Mouse (Mus musculus) thymus, postnatal 4 days (tissue): ENCODE measurements at regions not wholly inside any gene's neighbourhood (a gene's known extent, or its start where the extent isn't known, plus 50 kb on each side); places are given as distances from the start of the nearest gene placed in this dataset.
A peak's percentile ranks its signal among the peaks of the same experiment; 100 is the strongest.

Source experiments
- DNase-seq: peaks from one replicate; pipeline ENCODE4 v3.0.0; 2021

DNA sequence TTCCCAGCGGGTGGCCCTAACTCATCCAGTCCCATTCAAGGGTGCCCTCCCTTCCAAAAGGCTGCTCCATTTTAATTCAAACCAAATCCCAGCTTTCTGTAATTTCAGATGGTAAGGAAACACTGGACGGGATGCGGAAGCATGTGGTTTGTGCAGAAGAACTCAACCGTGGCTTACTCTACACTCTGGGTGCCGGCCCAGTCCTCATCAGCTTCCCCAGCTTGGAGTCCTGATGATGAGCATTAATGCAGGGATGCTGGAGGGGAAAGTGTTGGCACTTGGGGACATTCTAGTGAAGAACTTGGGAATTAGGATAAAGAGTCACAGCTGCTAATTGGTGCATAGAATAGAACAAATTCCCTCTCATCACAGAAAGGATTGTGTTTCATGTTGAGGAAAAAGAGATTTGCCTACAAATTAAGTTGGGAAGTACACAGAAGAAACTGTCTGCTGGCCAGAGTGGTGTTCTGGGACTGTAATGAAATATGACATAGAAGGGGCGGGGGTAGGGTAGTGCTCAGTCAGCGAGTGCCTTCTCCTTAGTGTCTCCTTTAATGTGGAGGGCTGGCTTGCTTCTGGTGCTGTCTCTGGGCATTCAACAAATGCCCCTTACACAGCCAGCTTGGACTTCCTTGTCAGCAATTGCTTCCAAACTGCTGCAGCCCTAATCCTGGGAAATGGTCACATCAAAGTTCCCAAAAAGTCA, 285.0 kb upstream of the Bmper start:
- DNase-seq = no peak

DNA sequence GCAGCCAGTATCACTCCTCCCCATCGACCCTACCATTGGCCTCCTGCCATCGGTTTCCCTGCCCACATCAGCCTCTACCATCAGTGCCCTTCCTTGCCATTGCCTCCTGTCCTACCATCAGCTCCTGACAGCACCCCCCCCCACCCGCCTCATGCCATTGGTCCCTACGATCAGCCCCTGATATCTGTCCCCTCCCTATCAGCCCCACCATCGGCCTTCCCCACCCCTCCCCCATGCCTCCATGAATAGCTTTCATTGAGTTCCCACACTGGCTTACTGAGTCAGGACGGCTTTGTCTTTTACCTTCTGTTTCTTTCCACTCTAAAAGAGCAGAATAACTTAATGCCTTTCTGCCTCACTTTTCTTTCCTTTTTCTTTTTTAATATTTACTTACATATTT, 277.9 kb upstream of the Bmper start:
- DNase-seq = no peak

DNA sequence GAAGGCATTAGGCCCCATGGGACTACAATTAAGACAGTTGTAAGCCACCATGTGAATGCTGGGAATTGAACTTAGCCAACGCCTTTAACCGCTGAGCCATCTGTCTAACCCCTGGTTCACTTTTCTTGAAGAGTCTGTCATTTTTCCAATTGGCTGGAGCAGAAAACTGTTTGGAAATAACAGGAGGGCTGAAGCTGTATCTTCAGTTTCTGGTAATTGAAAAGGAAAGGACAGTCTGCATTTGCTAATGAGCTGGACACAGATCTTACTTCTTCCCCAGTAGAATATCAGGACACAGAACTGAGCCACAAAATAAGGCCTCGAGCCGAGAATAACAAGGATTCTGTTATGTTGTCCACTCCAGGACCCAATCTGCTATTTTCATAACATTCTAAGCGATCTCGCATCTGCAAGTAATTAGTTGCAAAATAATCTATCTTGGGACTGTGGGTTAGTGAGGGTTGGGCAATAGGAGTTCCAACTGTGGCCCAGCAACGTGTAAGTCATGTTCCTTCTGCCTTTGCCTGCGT, 277.4 kb upstream of the Bmper start:
- no peak for DNase-seq

- DNase-seq = no peak
Observed at GRCm38 (mm10) chr9:22952571-22953442, 270.1 kb upstream of the Bmper start.

- no peak for DNase-seq
Observed at GRCm38 (mm10) chr9:22962269-22962815, 260.5 kb upstream of the Bmper start.

- DNase-seq = no peak
Observed at GRCm38 (mm10) chr9:22971312-22971711, 251.6 kb upstream of the Bmper start.

GRCm38 (mm10) chr9:22976748-22977147, 246.1 kb upstream of the Bmper start:
- no peak for DNase-seq

- no peak for DNase-seq
Observed at GRCm38 (mm10) chr9:22979627-22980026, 243.2 kb upstream of the Bmper start.

DNA sequence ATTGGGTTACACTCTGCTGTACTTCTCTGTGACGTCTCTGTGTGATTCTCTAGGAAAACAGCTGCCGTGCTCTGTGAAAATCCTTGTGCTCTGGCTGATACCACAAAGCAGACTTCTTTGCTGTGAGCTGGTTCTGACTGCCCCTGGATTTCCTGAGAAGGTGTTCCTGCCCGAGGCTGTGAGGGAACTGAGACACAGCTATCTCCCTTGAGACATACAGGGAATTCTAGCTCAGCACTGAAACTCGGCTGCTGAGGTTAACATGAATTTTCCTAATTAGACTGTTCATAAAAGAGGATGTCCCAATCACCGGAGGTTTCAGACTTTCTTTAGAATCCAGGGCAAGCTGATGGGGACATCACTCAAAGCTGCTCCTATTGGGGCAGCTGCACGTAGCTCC, 233.4 kb upstream of the Bmper start:
- no peak for DNase-seq

DNA sequence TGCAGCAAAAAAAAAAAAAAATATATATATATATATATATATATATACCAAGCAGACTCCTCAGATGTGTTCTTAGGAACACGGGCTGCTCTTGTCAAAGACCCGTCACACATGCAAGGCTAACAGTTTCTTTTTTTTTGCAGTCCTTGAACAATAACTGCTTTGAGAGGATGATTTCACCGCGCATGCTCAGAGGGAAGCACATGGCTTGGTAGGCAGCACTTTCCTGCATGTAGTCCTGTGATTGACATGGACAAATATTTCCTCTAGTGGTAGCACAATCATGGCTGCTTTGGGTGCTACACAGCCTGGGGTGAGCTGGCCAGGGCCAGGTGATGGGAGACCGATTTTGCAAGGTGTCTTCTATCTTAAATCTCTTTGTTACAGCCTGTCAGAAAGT, 229.3 kb upstream of the Bmper start:
- no peak for DNase-seq

- DNase-seq = no peak
Observed at GRCm38 (mm10) chr9:22995564-22995963, 227.3 kb upstream of the Bmper start.

GRCm38 (mm10) chr9:22998306-22998705, 224.6 kb upstream of the Bmper start:
- DNase-seq = no peak

- DNase-seq = no peak
Observed at GRCm38 (mm10) chr9:22999181-22999580, 223.7 kb upstream of the Bmper start.

- no peak for DNase-seq
Observed at GRCm38 (mm10) chr9:23000200-23000599, 222.7 kb upstream of the Bmper start.

GRCm38 (mm10) chr9:23003195-23004061, 219.4 kb upstream of the Bmper start:
- no peak for DNase-seq

- no peak for DNase-seq
Observed at GRCm38 (mm10) chr9:23005005-23005404, 217.9 kb upstream of the Bmper start.

DNA sequence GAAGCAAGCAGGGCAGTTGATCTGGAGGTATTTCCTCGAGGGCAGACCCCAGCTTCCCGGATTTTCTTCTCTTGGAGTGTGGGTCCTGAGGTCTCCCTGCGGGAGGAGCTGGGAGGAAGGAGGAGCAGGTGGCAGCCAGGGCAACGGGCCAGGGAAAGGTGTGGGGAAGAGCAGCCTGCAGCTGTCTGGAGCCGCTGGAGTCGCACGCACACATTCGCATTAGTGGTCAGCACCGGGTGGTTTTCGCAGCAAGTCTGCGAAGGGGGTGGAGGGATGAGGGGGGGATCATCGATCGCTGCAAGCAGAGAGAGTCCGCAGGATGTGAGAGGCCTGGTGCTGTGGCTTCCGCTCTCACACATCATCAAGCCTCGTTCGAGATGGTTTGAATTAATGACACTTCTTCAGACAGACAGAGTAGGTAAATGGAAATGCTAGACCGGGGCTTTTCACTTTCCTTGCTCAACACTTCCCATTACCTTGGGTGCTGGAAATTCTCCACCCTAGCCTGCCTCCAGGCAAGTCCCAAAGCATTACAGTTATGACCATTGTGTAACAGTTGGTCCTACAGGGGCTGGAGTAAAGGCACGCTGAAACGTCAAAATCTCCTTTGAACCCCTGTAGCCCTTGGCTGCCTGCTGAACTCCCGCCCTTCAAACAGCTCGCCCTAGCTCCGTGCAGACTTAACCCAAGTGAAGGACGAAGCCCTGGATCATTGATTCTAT, 213.3 kb upstream of the Bmper start:
- DNase-seq = no peak

- no peak for DNase-seq
Observed at GRCm38 (mm10) chr9:23011316-23011959, 211.4 kb upstream of the Bmper start.

DNA sequence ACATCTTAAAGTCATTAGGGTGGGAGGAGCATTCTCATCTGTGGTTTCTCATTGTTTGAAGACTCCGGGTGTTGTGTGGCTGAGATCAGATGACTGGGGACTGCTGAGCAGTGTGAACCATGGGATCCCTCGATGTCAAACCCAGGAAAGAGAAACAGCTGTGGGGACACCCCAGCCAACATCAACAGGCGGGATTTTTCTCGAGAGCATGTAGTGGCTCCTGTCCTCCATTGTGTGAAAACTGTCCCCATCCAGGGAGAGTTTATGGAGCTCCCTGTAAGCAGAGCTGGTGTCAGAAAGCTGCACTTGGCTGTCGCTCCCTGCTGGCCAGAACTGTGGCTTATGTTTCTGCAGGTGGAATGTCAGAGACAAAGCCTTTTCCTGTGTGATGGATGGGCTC, 210.7 kb upstream of the Bmper start:
- no peak for DNase-seq

DNA sequence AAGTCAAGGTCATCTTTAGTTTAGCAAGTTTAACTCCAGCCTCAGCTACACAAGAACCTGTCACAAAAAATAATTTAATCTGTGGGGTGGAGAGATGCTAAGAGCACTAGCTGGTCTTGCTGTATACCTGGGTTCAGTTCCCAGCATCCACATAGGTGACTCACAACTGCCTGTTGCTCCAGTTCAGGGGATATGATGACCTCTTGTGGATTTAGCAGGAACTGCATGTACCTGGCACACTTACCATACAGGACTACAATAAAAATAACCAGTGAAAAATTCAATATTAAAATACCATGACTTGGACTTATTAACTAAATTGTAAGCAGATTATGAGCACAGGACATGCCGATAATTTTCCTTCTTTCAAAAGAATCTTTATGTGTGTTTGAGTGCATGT, 206.1 kb upstream of the Bmper start:
- peak; percentile 9 for DNase-seq

DNA sequence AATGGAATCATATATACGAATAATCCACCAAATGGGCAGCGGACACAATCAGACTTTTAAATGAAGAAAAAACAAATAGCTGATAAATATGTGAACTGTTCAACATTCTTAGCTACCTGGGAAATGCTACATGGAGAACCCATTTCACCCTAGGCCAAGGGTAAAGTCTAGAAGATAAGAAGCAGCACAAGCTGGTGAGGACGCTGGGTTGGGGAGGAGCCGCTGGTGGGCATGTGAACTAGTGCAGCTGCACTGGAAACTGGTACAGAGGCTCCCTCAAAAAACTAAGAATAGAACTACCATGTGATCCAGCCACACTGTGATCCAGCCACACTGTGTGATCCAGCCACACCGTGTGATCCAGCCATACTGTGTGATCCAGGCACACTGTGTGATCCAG, 198.8 kb upstream of the Bmper start:
- DNase-seq = no peak

DNA sequence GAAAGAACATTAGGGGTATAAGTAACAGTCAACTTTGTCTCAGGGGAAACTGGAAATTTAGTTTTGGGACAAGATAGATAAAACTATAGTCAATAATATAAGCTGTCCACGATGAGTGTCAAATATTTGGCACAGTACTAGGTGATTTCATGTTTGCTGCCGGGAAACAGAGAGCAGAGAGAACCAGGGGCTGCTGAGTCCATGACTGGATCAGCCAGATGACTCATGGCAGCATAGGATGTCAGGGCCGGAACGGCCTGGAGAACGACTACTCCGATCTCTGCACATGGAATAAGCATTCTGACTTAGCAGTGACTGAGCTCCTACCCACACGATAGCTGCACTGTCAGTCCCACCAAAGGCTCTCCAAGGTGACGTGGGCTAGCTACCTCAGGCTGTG, 197.6 kb upstream of the Bmper start:
- DNase-seq = no peak
